Mouse (Mus musculus) midbrain, embryonic 10.5 days (tissue): ENCODE results near the gene Egfem1. TPM values are rescaled to one million over a fixed set of nuclear protein-coding genes. Genes with fewer than 3 reads are reported as not detected.

ENCODE experiments used
- DNase-seq: peaks from one replicate; pipeline ENCODE4 v3.0.0-alpha.2; 2017; ENCODE audit warnings: low spot score
- H3K27ac ChIP-seq: fragments of 300-500 bp; sonication (generic); replicated peaks from 2 replicates; pipeline ENCODE4 v1.5.1; 2016; ENCODE audit warnings: mild to moderate bottlenecking
- H3K27me3 ChIP-seq: fragments of 300-500 bp; sonication (generic); 2 replicates; pipeline ENCODE4 v1.6.1; 2016; ENCODE audit warnings: low read depth, mild to moderate bottlenecking; ENCODE audit not compliant: poor library complexity, severe bottlenecking
- H3K36me3 ChIP-seq: fragments of 300-500 bp; sonication (generic); 2 replicates; pipeline ENCODE4 v1.6.1; 2016; ENCODE audit warnings: mild to moderate bottlenecking, moderate library complexity
- H3K4me1 ChIP-seq: fragments of 300-500 bp; sonication (generic); 2 replicates; pipeline ENCODE4 v1.6.1; 2016
- H3K4me3 ChIP-seq: fragments of 300-500 bp; sonication (generic); 2 replicates; pipeline ENCODE4 v1.5.1; 2016; ENCODE audit warnings: mild to moderate bottlenecking, moderate library complexity
- H3K9me3 ChIP-seq: fragments of 300-500 bp; sonication (generic); replicated peaks from 2 replicates; pipeline ENCODE4 v1.6.1; 2016; ENCODE audit warnings: mild to moderate bottlenecking
- WGBS: fragments of 180-500 bp; shearing (Covaris S2); methylation state at CpG from one replicate; pipeline ENCODE4 v1.1.7; 2016; 5-methylcytosine and 5-hydroxymethylcytosine counted together
- polyA plus RNA-seq: library from polyadenylated mRNA; unstranded; fragments of >200 nt; fragmentation: Nextera tagmentation; extraction: Ambion mirVana; gene quantifications from 2 replicates; pipeline ENCODE4 v1.2.1, GENCODE M21; 2016

The Egfem1 gene
- polyA plus RNA-seq, 1 experiment from 2014 or later: 10.7 TPM

DNA sequence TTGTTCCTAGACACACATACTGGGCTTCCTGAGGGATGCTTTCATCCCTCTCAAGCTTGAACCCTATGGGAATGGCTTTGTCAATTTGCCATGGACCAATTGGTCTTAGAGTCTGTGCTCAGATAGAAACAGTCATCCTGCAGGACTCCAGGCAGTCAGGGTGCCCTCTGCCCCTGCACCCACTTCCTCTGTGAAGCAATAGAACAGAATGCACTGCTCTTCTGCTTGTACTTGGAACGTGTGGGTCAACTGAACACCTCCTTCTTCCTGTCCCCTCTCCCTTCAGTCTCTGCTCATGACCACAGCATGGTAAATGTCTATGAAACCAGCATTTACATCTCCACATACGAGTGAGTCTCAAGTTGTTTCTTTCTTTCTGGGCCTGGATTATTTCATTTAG, 16.6 kb downstream of the Egfem1 start:
- no peaks in the 10 kb centered on the region for H3K27me3 ChIP-seq
- H3K4me1 ChIP-seq: peaks cover 3% of the 10 kb centered on the region
- DNase-seq: no peak
- WGBS: 83% methylated on average over 2 of the region's 2 CpGs
- H3K36me3 ChIP-seq: no peaks in the 10 kb centered on the region
- H3K27ac ChIP-seq: no peak overlapping the region
- no peaks in the 10 kb centered on the region for H3K9me3 ChIP-seq
- H3K4me3 ChIP-seq: no peak overlapping the region

DNA sequence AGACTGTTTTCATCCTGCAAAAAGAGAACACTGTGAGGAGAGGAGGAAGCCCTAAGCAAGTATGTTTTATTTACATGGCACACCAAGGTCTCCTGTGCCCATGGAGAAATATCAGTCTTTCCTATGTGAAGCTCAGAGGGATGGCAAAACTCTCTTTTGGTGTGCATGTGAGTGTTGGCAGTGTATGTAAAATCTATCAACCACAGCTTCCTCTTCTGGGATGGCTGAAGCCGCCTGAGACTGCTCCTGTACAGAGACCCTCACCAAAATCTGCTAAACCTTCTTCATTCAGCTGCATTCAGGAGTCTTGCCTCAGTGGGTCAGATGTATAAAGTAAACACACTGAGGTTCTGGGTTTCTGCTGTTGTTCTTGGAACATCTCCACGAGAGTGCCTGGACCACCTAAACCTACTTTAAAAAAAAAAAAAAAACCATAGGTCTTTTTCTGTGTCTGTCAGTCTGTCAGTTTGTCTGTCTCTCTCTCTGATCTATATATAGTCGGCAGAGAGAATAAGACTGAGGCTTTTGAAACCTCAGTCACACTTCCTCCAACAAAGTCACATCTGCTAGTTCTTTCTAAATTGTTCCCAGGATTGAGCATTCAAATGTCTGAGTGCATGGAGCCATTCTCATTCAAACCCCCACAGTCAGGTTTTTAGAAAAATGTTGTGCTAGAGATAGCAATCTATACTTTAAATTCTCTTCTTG, 24.3 kb downstream of the Egfem1 start:
- Histone ChIP-seq H3K9me3 (no peaks in the 10 kb centered on the region), H3K4me1 (no peaks in the 10 kb centered on the region), H3K27me3 (no peaks in the 10 kb centered on the region), H3K27ac (no peak overlapping the region), H3K36me3 (no peaks in the 10 kb centered on the region), H3K4me3 (no peak overlapping the region)
- DNase-seq: no peak
- WGBS: 82% methylated on average over 3 of the region's 3 CpGs

DNA sequence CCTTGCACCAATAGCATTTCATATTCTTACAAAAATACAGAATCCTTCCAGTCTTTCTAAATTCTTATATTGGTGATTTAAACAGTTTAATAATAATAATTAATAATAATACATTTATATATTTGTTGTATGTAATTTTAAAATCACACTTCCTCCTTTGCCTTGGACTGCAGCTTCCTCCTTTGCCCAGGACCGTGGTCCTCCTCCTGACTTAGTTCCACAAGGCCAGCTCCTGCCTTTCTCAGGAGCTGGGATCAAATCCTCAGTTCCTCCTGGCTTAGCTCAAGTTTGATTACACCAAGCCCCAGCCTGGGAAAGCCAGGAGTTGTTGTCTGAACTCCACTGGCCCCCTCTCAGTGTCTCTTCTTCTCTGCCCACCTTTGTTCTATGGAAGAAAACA, 25.3 kb downstream of the Egfem1 start:
- H3K9me3 ChIP-seq: no peaks in the 10 kb centered on the region
- no peaks in the 10 kb centered on the region for H3K36me3 ChIP-seq
- H3K4me1 ChIP-seq: no peaks in the 10 kb centered on the region
- H3K4me3 ChIP-seq: no peak overlapping the region
- 89% methylated on average over 1 of the region's 1 CpGs for WGBS
- DNase-seq: no peak
- H3K27ac ChIP-seq: no peak overlapping the region
- H3K27me3 ChIP-seq: no peaks in the 10 kb centered on the region

DNA sequence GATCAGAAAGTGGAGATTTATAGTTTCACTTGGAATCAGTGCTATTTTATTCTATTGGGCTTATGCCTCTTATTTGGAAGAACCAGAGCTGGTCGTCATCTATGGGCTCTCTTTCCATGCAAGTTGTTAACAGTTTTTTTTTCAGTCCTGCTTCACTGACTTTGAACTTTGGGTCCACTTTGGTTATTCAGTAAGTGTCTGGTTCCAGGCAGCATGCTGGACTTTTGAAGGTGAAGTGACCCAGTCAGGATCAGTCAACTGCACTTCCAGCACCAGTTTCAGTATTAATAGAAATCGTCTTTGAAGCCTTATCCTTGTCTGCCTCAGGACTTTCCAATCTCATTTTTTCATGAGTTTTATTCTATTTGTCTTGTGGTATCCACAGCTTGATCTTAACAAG, 28.5 kb downstream of the Egfem1 start:
- Histone ChIP-seq H3K27me3 (no peaks in the 10 kb centered on the region), H3K36me3 (no peaks in the 10 kb centered on the region), H3K27ac (no peak overlapping the region), H3K9me3 (no peaks in the 10 kb centered on the region), H3K4me1 (no peaks in the 10 kb centered on the region), H3K4me3 (no peak overlapping the region)
- no peak for DNase-seq
- 81% methylated on average over 2 of the region's 2 CpGs for WGBS

DNA sequence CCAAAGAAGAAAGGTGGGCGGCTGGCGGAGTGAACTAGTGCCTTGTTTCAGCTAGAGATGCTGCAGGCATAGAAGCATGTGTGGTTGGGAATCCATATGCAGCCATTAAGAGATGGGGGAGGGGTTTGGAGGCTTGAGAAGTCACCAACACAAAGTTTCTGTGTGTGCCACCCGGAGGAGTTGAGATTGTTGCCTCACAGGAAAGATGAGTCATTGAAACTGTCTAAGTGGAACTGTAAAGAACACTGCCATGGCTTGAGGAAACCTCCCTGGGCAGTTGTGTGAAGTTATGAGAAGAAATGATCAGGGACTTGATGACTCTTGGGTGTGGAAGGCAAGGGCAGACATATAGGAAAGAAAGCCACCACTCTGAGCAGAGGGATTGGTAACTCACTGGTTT, 32.7 kb downstream of the Egfem1 start:
- no peaks in the 10 kb centered on the region for H3K9me3 ChIP-seq
- WGBS: 90% methylated on average over 3 of the region's 3 CpGs
- no peak for DNase-seq

DNA sequence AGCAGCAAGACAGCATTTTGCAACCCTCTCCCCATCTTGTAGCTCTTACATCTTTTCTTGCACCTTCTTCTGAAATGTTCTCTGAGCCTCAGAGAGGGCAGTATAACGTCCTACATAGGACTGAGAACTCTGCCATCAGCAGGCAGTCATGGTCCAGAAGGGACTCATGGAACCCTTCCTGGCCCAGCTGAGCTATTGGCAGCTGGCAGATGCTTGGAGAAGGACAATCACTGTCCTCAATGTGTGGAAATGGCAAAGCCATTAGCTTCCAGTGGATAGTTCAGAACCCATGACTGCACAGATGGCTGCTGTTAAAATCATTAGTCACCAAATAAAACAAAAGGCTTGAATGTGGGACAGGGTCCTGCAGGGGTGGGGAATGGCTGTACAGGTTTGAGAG, 35.6 kb downstream of the Egfem1 start:
- Histone ChIP-seq H3K4me3 (no peak overlapping the region), H3K36me3 (no peaks in the 10 kb centered on the region), H3K27ac (no peak overlapping the region), H3K9me3 (no peaks in the 10 kb centered on the region), H3K4me1 (0 out of 2 replicates have a peak, but pooled peaks cover 3% of the 10 kb centered on the region), H3K27me3 (no peaks in the 10 kb centered on the region)
- DNase-seq: no peak
- WGBS: 59% methylated on average over 1 of the region's 1 CpGs

More for the DNA sequence above, 32.7 kb downstream of the Egfem1 start:
- no peak overlapping the region for H3K27ac ChIP-seq
- H3K4me3 ChIP-seq: no peak overlapping the region
- 0 out of 2 replicates have a peak, but pooled peaks cover 3% of the 10 kb centered on the region for H3K4me1 ChIP-seq
- no peaks in the 10 kb centered on the region for H3K27me3 ChIP-seq
- H3K36me3 ChIP-seq: no peaks in the 10 kb centered on the region

DNA sequence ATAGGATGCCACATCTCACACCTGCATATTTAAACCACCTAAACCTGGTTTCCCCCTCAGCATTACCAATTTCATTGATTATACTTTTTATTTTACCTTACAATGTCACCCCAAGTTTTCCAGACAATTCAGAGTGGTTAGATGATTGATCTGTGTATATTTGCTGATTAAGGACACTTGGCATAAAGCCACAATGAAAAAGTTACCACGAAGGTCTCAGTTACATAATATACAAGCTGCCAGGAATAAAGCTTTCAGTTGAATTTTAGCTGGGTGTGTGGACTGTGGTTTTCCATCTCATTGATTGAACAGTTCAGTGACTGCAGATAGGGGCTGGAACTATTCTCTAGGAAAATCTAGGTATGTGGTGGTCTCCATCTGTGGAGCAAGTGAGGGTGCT, 40.7 kb downstream of the Egfem1 start:
- Histone ChIP-seq H3K4me1 (no peaks in the 10 kb centered on the region), H3K36me3 (no peaks in the 10 kb centered on the region), H3K27ac (no peak overlapping the region), H3K4me3 (no peak overlapping the region), H3K27me3 (no peaks in the 10 kb centered on the region), H3K9me3 (no peaks in the 10 kb centered on the region)
- no peak for DNase-seq
- 87% methylated on average over 1 of the region's 1 CpGs for WGBS

DNA sequence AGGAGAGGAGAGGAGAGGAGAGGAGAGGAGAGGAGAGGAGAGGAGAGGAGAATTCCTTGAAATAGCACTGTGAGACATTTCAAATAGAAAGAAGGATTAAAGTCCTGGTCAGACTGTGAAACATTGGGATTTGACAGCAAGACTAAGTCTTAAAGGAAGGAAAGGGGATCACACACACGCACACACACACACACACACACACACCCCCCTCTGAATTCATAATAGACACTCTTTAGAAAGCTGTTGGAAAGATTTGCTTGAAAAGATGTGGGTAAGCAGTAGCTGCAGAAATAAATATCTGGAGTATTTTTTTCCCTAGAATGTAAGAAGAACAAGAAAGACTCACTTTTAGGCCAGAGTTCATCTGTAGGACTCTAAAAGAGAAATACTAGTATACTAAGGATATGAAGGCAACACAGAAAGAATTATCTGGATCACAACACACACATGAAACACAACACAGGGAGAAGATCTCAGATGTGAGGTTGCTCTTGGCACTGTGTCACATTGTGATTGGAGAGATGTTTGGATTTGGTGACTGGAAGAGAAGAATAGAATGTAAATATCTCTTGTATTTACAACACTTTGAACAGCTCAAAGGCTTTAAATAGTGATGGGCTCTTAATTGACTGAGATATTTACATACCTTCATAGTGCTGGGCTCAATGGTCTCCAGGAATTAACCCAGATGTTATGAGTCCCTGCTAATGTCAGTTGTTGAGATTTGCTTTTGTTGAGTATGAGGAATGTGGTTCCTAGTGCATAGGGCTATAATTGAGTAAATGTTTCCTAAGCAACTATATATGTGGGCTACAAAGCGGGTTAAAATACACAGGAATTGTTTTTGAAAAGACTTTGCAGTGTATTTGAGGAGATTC, 50.5 kb downstream of the Egfem1 start:
- Histone ChIP-seq H3K36me3 (no peaks in the 10 kb centered on the region), H3K4me3 (no peak overlapping the region), H3K27me3 (peaks cover 14% of the 10 kb centered on the region), H3K9me3 (no peaks in the 10 kb centered on the region), H3K27ac (no peak overlapping the region), H3K4me1 (peaks cover 42% of the 10 kb centered on the region)
- 74% methylated on average over 2 of the region's 2 CpGs for WGBS
- no peak for DNase-seq

DNA sequence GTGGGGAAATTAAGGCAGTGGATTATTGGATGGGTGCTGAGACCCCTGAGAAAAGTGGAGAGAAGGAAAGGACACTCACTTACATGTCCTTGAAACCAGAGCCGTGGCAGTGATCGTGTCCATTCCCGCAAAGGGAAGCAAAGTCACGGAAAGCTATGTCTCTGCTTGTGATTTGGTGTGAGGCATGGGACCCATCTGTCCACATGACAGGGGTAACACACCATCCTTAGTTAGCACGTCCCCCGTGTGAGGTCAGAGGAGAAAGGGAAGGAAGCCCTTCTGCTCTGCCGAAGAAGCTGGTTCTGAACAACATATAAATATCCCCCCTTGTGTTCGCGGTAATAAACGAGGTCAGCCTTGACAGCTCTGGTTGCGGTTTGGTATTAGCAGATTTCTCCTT, 52.7 kb downstream of the Egfem1 start:
- peaks cover 53% of the 10 kb centered on the region for H3K4me1 ChIP-seq
- WGBS: 54% methylated on average over 11 of the region's 11 CpGs
- H3K27me3 ChIP-seq: peaks cover 14% of the 10 kb centered on the region
- H3K27ac ChIP-seq: peak overlapping the region; percentile 69; the same call in 1 of the 2 replicates
- no peak overlapping the region for H3K4me3 ChIP-seq
- no peak for DNase-seq
- no peaks in the 10 kb centered on the region for H3K9me3 ChIP-seq
- no peaks in the 10 kb centered on the region for H3K36me3 ChIP-seq

DNA sequence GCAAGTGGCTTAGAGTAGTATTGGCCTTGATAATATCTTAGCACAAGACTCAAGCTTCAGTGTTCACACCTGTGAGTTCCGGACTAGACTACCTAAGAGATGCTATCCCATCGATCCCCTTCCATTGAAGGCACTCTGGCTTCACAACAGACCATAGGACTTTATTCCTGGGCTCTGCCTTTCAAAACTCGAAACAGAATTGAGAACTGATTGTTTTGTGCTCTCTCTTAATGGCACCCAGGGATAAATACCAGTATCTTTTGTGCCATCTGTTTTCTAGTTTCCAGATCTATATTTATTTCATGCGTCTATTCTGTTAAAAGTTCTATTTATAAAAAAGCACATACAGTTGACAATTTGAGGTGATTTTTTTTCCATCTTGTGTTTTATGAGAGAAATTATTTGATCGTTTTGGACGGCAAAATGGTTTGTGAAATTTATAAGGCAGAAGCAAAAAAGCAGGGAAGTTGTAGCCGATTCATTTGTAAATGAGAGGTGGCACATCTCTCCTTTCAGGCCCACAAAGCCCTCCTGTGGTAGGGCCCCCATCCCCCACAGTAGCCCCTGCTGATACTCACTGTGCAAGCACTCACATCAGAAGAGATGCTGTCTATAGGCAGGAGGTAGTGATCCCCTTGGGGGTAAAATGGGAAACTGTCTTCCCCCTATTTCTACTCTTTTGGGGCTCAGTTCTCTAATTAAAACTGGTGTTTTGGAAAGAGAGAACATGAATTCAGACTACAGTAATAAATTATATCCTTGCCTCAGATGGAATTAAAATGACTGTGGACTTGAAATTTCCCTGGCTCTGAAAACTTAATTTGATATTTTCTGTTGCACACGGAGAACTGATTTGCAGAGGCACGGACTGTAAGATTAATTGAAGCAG, 53.6 kb downstream of the Egfem1 start:
- H3K4me1 ChIP-seq: peaks cover 53% of the 10 kb centered on the region
- no peaks in the 10 kb centered on the region for H3K36me3 ChIP-seq
- peaks cover 14% of the 10 kb centered on the region for H3K27me3 ChIP-seq
- WGBS: 15% methylated on average over 9 of the region's 9 CpGs
- H3K9me3 ChIP-seq: no peaks in the 10 kb centered on the region
- H3K27ac ChIP-seq: peak overlapping the region; percentile 69
- peak; percentile 36 for DNase-seq
- peak overlapping the region; percentile 32 for H3K4me3 ChIP-seq

DNA sequence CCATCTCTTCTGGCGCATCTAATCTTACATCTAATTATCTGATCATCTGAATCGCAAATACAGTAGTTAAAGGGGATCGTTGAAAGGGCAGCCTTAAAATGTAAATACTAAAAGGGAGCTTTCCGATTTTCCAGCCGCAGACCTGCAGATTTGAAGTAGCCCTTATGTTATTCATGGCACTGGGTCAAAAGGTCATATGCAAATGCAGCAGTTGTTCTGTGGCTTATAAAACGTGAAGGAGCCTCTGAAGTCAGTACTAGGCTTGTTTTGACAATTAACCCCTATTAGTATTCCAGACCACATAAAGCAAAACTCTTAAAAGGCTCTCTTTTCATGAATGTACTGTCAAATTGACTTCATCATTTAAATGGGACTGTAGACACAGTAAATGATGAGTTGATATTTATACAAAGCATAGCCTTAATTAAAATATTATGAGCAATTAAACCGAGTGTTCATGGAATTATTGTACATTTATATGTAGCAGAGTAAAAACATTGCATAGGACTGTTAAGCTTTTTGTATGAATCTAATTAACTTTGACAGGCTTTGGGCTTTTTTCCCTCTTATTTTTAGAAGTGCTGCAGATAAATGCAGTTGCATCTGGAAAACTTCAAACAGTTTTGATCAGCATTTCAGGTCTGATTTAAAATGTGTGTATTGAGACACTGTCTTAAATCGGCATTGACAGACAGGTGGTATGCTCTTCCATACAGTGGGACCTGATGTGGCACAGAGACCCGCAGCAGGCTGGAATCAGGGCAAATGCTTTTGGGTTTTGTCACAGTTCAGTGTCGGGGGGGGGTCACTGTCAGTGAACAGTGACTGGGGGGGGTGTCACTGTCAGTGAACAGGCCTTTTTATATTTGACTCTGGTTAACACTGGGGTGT, 54.5 kb downstream of the Egfem1 start:
- Histone ChIP-seq H3K9me3 (no peaks in the 10 kb centered on the region), H3K36me3 (no peaks in the 10 kb centered on the region), H3K4me3 (peak overlapping the region; percentile 32), H3K4me1 (peaks cover 53% of the 10 kb centered on the region), H3K27ac (peak overlapping the region; percentile 65; the same call in 1 of the 2 replicates), H3K27me3 (peaks cover 14% of the 10 kb centered on the region)
- 13% methylated on average over 10 of the region's 10 CpGs for WGBS
- no peak for DNase-seq

DNA sequence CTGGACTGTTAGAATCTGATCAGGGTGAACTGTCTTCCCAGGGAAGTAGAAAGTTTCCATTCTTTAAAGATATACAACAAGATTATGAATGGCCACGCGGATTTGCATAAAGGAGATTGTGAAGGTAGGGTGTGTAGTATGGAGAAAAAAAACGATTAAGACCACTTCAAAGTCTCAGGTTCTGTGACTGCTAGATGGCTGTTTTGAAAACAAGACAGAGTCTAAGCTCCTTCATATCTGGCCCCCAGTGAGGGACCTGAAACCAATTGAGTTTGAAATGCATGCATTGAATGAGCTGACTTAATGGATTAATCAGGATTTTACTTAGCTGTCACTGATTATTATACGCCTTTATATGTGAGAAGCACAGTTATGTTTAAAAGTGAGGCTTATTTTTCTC, 86.6 kb downstream of the Egfem1 start:
- 52% methylated on average over 4 of the region's 4 CpGs for WGBS
- no peak for DNase-seq
- H3K9me3 ChIP-seq: no peaks in the 10 kb centered on the region
- peaks cover 73% of the 10 kb centered on the region for H3K4me1 ChIP-seq
- no peaks in the 10 kb centered on the region for H3K36me3 ChIP-seq
- no peaks in the 10 kb centered on the region for H3K27me3 ChIP-seq
- no peak overlapping the region; the same call in 1 of the 2 replicates for H3K27ac ChIP-seq
- H3K4me3 ChIP-seq: no peak overlapping the region
